Mouse (Mus musculus) E14TG2a.4 (cell line): ENCODE measurements around the gene Rab1b.

Experiments used
- CTCF ChIP-seq: conservative IDR thresholded peaks from 2 replicates; pipeline ENCODE4 v1.5.1; 2014; ENCODE audit warnings: low read length
- NANOG ChIP-seq: IDR thresholded peaks from 2 replicates; pipeline ENCODE4 v1.6.1; 2014; ENCODE audit warnings: borderline replicate concordance, low read length, mixed read lengths
- POU5F1 ChIP-seq: IDR thresholded peaks from 2 replicates; pipeline ENCODE4 v1.6.1; 2014; ENCODE audit warnings: low read length, borderline replicate concordance

DNA sequence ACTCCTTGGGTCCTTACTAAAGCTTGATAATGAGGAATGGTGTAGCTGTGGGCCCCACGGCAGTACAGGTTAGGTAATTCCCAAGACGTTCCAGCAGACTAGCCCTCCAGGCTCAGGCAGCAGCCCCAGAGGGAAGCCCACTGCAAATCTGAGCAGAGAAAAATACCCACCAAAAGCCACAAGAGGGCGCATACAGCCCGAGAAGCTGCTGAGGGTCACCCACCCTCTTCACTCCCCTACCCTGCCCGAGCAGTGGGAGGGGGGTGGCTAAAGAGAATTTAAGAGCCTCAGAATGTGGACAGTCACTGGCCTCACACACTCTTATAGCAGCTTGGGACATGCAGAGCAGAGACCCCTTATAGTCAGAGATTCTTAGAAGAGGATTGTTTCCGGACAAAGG lies 50.6 kb downstream of the Rab1b start:
- TF ChIP-seq CTCF: peak; percentile 81
- no peak for TF ChIP-seq NANOG
- no peak for TF ChIP-seq POU5F1
